Mouse (Mus musculus) forebrain, embryonic 11.5 days (tissue): ENCODE measurements around the gene Kcnj14. TPM values are rescaled to one million over a fixed set of nuclear protein-coding genes. Genes with fewer than 3 reads are reported as not detected.

Experiments
- ATAC-seq: fragments of 200-750 bp; cut with Nextera tagmentation; replicated peaks from 2 replicates; pipeline ENCODE4 v1.8.0; 2017; ENCODE audit warnings: moderate TSS enrichment; ENCODE audit not compliant: low FRiP score
- DNase-seq: peaks from one replicate; pipeline ENCODE4 v3.0.0-alpha.2; 2017; ENCODE audit warnings: low spot score
- H3K27ac ChIP-seq: fragments of 300-500 bp; sonication (generic); 2 replicates; pipeline ENCODE4 v1.5.1; 2014; ENCODE audit warnings: low read depth, low read length
- H3K27me3 ChIP-seq: fragments of 300-500 bp; sonication (generic); 2 replicates; pipeline ENCODE4 v1.6.1; 2014; ENCODE audit warnings: mild to moderate bottlenecking, low read length, mixed read lengths; ENCODE audit not compliant: control insufficient read depth, insufficient read depth
- H3K36me3 ChIP-seq: fragments of 300-500 bp; sonication (generic); 2 replicates; pipeline ENCODE4 v1.6.1; 2014; ENCODE audit warnings: mild to moderate bottlenecking, low read length, moderate library complexity, mixed read lengths; ENCODE audit not compliant: control insufficient read depth, insufficient read depth
- H3K4me1 ChIP-seq: fragments of 300-500 bp; sonication (generic); replicated peaks from 2 replicates; pipeline ENCODE4 v1.6.1; 2014; ENCODE audit warnings: low read length, mixed read lengths; ENCODE audit not compliant: control insufficient read depth, insufficient read depth
- H3K4me2 ChIP-seq: fragments of 300-500 bp; sonication (generic); 2 replicates; pipeline ENCODE4 v1.6.1; 2014; ENCODE audit warnings: low read depth, mild to moderate bottlenecking, low read length, moderate library complexity, mixed read lengths; ENCODE audit not compliant: severe bottlenecking
- H3K4me3 ChIP-seq: fragments of 300-500 bp; sonication (generic); 2 replicates; pipeline ENCODE4 v1.5.1; 2014; ENCODE audit warnings: low read depth, low read length
- H3K9ac ChIP-seq: fragments of 300-500 bp; sonication (generic); 2 replicates; pipeline ENCODE4 v1.6.1; 2014; ENCODE audit warnings: low read length
- H3K9me3 ChIP-seq: fragments of 300-500 bp; sonication (generic); 2 replicates; pipeline ENCODE4 v1.6.1; 2016; ENCODE audit warnings: low read length, mixed read lengths; ENCODE audit not compliant: control insufficient read depth
- WGBS: fragments of 180-500 bp; shearing (Covaris S2); extraction: QIAGEN DNeasy Blood & Tissue Kit; methylation state at CpG from one replicate; pipeline ENCODE4 v1.1.7; 2014; 5-methylcytosine and 5-hydroxymethylcytosine counted together
- polyA plus RNA-seq: library from polyadenylated mRNA; unstranded; fragments of >200 nt; fragmentation: Nextera tagmentation; extraction: Ambion mirVana; gene quantifications from 2 replicates; pipeline ENCODE4 v1.2.1, GENCODE M21; 2014

Kcnj14 gene
- polyA plus RNA-seq: 0.37 and 0.45 TPM in 2 replicates

DNA sequence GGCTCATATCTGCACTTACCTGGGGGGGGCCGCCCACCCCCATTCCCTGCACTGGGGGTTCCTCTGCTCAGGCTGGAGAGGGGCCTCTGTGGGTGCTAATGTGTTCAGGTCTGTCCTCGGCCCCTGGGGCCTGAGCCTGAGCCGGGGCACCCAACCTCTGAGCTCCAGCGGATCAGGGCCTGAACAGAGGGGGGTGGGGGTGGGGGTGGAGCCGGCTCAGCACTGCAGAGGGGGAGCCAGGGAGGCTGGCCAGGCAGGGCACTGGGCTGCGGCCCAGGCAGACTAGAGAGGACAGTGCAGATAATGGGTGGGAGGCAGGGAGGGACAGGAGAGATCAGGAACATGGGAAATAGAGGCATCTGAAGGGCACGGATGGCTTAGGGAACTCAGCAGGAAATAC lies at the start of gene Kcnj14:
Gene Kcnj14, minus strand, starts transcription at position 185 of the 400 bp plus-strand sequence.
- peaks cover 22% of the 10 kb centered on the region for H3K36me3 ChIP-seq
- H3K27ac ChIP-seq: no peak within 1 kb of the TSS
- no peaks in the 10 kb centered on the region for H3K9me3 ChIP-seq
- DNase-seq (no peak), ATAC-seq (no peak)
- H3K27me3 ChIP-seq: no peaks in the 10 kb centered on the region
- WGBS: 74% methylated on average over 7 of the region's 7 CpGs
- H3K4me2 ChIP-seq: no peak within 1 kb of the TSS
- H3K4me3 ChIP-seq: no peak within 1 kb of the TSS
- peaks cover under 1% of the 10 kb centered on the region; the same call in 1 of the 2 replicates for H3K4me1 ChIP-seq
- no peak within 1 kb of the TSS for H3K9ac ChIP-seq

GRCm38 (mm10) chr7:45873061-45873947 lies 48.7 kb upstream of the Kcnj14 start:
- WGBS: 3% methylated on average over 28 of the region's 28 CpGs
- peak overlapping the region; percentile 98 for H3K4me2 ChIP-seq
- peak; percentile 75 for DNase-seq

GRCm38 (mm10) chr7:45872624-45873023 lies 48.0 kb upstream of the Kcnj14 start, which contains the start of gene Kdelr1:
Kdelr1 (plus strand) TSS chr7:45872772.
- Histone ChIP-seq H3K4me3 (peak within 1 kb of the TSS; percentile 81), H3K4me1 (peaks cover 20% of the 10 kb centered on the region)
- under 1% methylated on average over 18 of the region's 18 CpGs for WGBS

More at GRCm38 (mm10) chr7:45873061-45873947, 48.7 kb upstream of the Kcnj14 start:
- Histone ChIP-seq H3K27me3 (peaks cover 32% of the 10 kb centered on the region), H3K27ac (peak overlapping the region; percentile 48), H3K9me3 (no peaks in the 10 kb centered on the region), H3K4me1 (peaks cover 15% of the 10 kb centered on the region), H3K4me3 (peak overlapping the region; percentile 81), H3K9ac (peak overlapping the region; percentile 91), H3K36me3 (no peaks in the 10 kb centered on the region; the same call in 1 of the 2 replicates)
- peak; percentile 37 for ATAC-seq

DNA sequence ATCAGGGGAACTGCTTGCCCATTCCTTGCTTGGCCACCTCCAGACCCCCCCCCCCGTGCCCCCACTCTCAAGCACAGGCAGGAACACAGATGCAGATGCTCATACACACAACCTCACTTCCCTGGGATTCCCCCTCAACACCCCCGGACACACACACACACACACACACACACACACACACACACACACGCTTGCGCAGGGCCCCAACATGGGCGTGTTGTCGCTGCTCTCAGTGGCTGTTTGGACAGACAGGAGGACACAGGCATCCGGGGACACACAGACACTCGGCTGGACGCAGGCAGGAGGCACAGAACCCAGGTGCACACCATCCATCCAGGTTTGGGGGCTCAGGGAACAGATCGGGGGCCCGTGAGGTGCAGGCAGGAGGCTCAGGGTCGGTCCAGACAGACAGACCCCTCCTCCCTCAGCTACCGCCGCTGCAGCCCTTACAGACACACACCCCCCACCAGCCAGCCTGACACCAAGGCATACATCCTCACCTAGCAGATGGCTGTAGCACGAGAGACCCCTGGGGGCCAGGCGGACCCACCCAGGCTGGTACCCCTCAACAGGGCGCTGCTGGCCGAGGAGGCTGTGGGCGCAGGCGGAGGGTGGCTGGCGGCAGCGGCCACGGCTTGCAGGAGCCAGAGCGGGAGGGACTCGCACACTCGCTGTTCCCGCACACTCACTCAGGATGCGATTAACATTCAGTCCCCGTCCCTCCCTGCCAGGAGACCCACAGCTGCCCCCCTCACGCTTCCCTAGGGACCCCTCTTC lies 45.9 kb upstream of the Kcnj14 start:
- Histone ChIP-seq H3K4me2 (peak overlapping the region; percentile 49), H3K27ac (no peak overlapping the region), H3K4me3 (peak overlapping the region; percentile 25), H3K9me3 (no peaks in the 10 kb centered on the region), H3K9ac (peak overlapping the region; percentile 51), H3K36me3 (no peaks in the 10 kb centered on the region), H3K27me3 (peaks cover 48% of the 10 kb centered on the region), H3K4me1 (peaks cover 23% of the 10 kb centered on the region)
- ATAC-seq (no peak), DNase-seq (no peak)
- WGBS: 2% methylated on average over 28 of the region's 30 CpGs

More at GRCm38 (mm10) chr7:45872624-45873023, 48.0 kb upstream of the Kcnj14 start, which contains the start of gene Kdelr1:
- DNase-seq: peak; percentile 94
- no peaks in the 10 kb centered on the region for H3K9me3 ChIP-seq
- H3K9ac ChIP-seq: peak within 1 kb of the TSS; percentile 91
- ATAC-seq: peak; percentile 62
- H3K27ac ChIP-seq: peak within 1 kb of the TSS; percentile 48
- H3K36me3 ChIP-seq: no peaks in the 10 kb centered on the region; the same call in 1 of the 2 replicates
- H3K27me3 ChIP-seq: peaks cover 38% of the 10 kb centered on the region
- H3K4me2 ChIP-seq: peak within 1 kb of the TSS; percentile 98

GRCm38 (mm10) chr7:45869787-45870186 lies 45.2 kb upstream of the Kcnj14 start:
- no peak overlapping the region for H3K4me3 ChIP-seq
- H3K9ac ChIP-seq: peak overlapping the region; percentile 10; the same call in 1 of the 2 replicates
- no peaks in the 10 kb centered on the region for H3K36me3 ChIP-seq
- DNase-seq: no peak
- 3% methylated on average over 13 of the region's 14 CpGs for WGBS
- H3K9me3 ChIP-seq: no peaks in the 10 kb centered on the region
- no peak overlapping the region; the same call in 1 of the 2 replicates for H3K4me2 ChIP-seq
- no peak overlapping the region for H3K27ac ChIP-seq
- H3K4me1 ChIP-seq: peaks cover 23% of the 10 kb centered on the region
- ATAC-seq: no peak
- H3K27me3 ChIP-seq: peaks cover 48% of the 10 kb centered on the region

GRCm38 (mm10) chr7:45869107-45869670 lies 44.6 kb upstream of the Kcnj14 start:
- no peak for ATAC-seq
- no peak for DNase-seq
- H3K27ac ChIP-seq: no peak overlapping the region
- H3K9ac ChIP-seq: peak overlapping the region; percentile 10; the same call in 1 of the 2 replicates
- peaks cover 48% of the 10 kb centered on the region for H3K27me3 ChIP-seq
- H3K36me3 ChIP-seq: no peaks in the 10 kb centered on the region
- no peak overlapping the region for H3K4me3 ChIP-seq
- 19% methylated on average over 8 of the region's 8 CpGs for WGBS
- H3K4me2 ChIP-seq: no peak overlapping the region
- no peaks in the 10 kb centered on the region for H3K9me3 ChIP-seq
- peaks cover 23% of the 10 kb centered on the region for H3K4me1 ChIP-seq

DNA sequence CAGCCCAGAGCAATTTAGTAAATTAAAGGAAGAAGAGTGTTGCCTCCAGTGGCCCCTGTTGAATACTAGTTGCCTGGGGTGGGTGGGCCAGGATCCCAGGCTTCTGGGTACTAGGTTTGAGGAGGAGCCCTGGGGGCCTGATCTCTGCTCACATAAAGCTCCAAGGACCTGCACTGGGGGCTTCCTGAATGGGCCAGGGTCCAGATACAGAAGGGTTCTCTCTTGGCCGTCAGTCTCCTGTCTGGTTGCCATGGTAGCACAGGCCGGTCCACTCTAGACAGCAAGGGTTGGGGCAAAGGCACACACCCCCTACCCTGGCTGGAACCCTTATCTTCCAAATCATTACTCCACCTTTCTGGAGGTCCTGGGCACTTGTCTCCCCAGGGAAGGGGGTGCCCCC lies 43.3 kb upstream of the Kcnj14 start:
- DNase-seq: no peak
- peaks cover 17% of the 10 kb centered on the region for H3K4me1 ChIP-seq

More for the DNA sequence above, 43.3 kb upstream of the Kcnj14 start:
- ATAC-seq: no peak
- Histone ChIP-seq H3K9ac (no peak overlapping the region), H3K4me2 (no peak overlapping the region), H3K4me3 (no peak overlapping the region), H3K27me3 (peaks cover 48% of the 10 kb centered on the region), H3K27ac (no peak overlapping the region), H3K9me3 (no peaks in the 10 kb centered on the region), H3K36me3 (no peaks in the 10 kb centered on the region)
- WGBS: 13% methylated on average over 2 of the region's 2 CpGs
